26 mouse cellular contexts compared by ENCODE assay signal in the genomic region with DNA sequence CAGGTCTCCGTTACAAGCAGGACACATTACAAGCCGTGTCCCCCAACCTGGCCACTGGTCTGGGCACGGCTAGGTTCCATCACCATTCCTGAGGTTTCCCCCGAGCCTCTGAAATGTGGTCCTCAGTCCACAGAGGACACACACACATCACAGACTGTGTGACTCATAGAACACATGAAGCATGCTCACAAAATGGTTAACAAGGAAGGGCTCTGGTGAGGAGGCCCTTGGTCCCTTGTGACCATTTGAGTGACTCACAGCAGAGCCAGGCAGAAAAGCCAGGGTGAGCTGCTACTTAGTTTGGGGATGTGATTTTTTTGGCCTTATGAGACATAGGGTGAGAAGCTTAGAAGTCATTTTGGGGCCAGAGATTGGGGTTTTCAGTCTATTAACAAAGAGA. TPM values are rescaled to one million over a fixed set of nuclear protein-coding genes. Genes with fewer than 3 reads are reported as not detected.
DNase-seq lines count a peak whose midpoint lies in the region; ATAC-seq and TF ChIP-seq lines count a peak whose summit lies in the region.
"Had no signal": no experiment of that assay in that cellular context is flagged by ENCODE, and none has a peak within 500 bp of the region (broad histone marks: within the 10 kb centered on the region; RNA-seq: fewer than 3 reads in every experiment).

No protein-coding gene starts in this region.

- dilution Hi-C loops in CH12.LX (cut with MboI; ENCODE audit: extremely low pct_ligation_motif_present, extremely low pct_unique_long_range_greater_than_20kb, low sequenced_read_pairs): no loop called here

- in situ Hi-C loops in CH12.LX (cut with MboI; ENCODE audit: low pct_ligation_motif_present, low pct_unique_long_range_greater_than_20kb, low sequenced_read_pairs): no loop called here
- in situ Hi-C loops in Patski (cut with MboI; ENCODE audit: low pct_unique_long_range_greater_than_20kb): no loop called here

- peaks cover 2 to 24% of the 10 kb centered on the region in 2 experiments; a peak in 2 of 4 replicates for H3K4me1 ChIP-seq in CH12.LX (ENCODE audit: control insufficient read depth in 1 of 2, insufficient read depth in 2 of 2)
- H3K4me1 ChIP-seq in forebrain, embryonic 13.5 days: peaks cover 16% of the 10 kb centered on the region

- no peak for TF ChIP-seq RAD21 in CH12.LX (IDR thresholded peaks at IDR 0.05; ENCODE audit: low read depth, low read length)

- H3K27me3 ChIP-seq in CH12.LX (replicated peaks): no peaks in the 10 kb centered on the region
- no peaks in the 10 kb centered on the region for H3K27me3 ChIP-seq in Patski
- peaks cover 64% of the 10 kb centered on the region for H3K27me3 ChIP-seq in forebrain, embryonic 13.5 days
- H3K27me3 ChIP-seq: embryonic facial prominence, embryonic 12.5 days; heart, embryonic 15.5 days had no signal

- DNase-seq in adrenal gland, postnatal 14 days: peak; percentile 18
- DNase-seq in adrenal gland, adult 8-10 months: no peak
- DNase-seq in CH12.LX (ENCODE audit: extremely low read depth) (peak; percentile 38), Patski (ENCODE audit: low read depth, low spot score) (peak; percentile 47)
- no peak for DNase-seq in neural tube, embryonic 10.5 days (ENCODE audit: extremely low spot score, low spot score)
- DNase-seq: adrenal gland, postnatal 25 days; cerebellum, adult 2 months; cerebellum, postnatal 10 days; gastrocnemius, postnatal 36 days; heart, adult 2 months; heart, postnatal 14 days; kidney, adult 2 months had no signal

- H3K9ac ChIP-seq in CH12.LX (ENCODE audit: insufficient read depth, low read depth): no peak overlapping the region
- H3K9ac ChIP-seq in forebrain, embryonic 13.5 days: no peak overlapping the region
- H3K9ac ChIP-seq: embryonic facial prominence, embryonic 12.5 days; heart, embryonic 15.5 days; hindbrain, embryonic 13.5 days had no signal

- ATAC-seq in Patski: peak; percentile 93
- no peak for ATAC-seq in inflammation-experienced regulatory T-cells, adult 6 months
- ATAC-seq in forebrain, embryonic 13.5 days: no peak
- ATAC-seq: CD4-positive, CD25-positive, alpha-beta regulatory T cell, adult 4 months; forebrain, embryonic 14.5 days; hindbrain, postnatal 0 days; intestine, embryonic 16.5 days had no signal

- no peak overlapping the region for H3K4me3 ChIP-seq in CH12.LX (replicated peaks in 1 of 3; ENCODE audit: low read depth in 2 of 3, low read length in 2 of 3, poor library complexity in 1 of 3)
- H3K4me3 ChIP-seq in forebrain, embryonic 13.5 days: no peak overlapping the region
- H3K4me3 ChIP-seq: embryonic facial prominence, embryonic 12.5 days; heart, adult 2 months; heart, embryonic 15.5 days; hindbrain, embryonic 13.5 days had no signal

- H3K9me3 ChIP-seq in CH12.LX (replicated peaks; ENCODE audit: low read length): peaks cover under 1% of the 10 kb centered on the region
- H3K9me3 ChIP-seq in forebrain, embryonic 13.5 days (replicated peaks): peaks cover under 1% of the 10 kb centered on the region; the same call in 1 of the 2 replicates
- H3K9me3 ChIP-seq: embryonic facial prominence, embryonic 12.5 days; heart, embryonic 15.5 days had no signal

- no peak for TF ChIP-seq EP300 in CH12.LX (IDR thresholded peaks at IDR 0.05; ENCODE audit: low read length)

- TF ChIP-seq POLR2A in CH12.LX (IDR thresholded peaks at IDR 0.05; ENCODE audit: low read depth, low read length): no peak

- H3K79me2 ChIP-seq in CH12.LX (replicated peaks; ENCODE audit: control insufficient read depth, extremely low read depth, insufficient read depth, poor library complexity, severe bottlenecking): no peaks in the 10 kb centered on the region

- TF ChIP-seq CTCF in CH12.LX (conservative IDR thresholded peaks at IDR 0.05 in 1 of 2, IDR thresholded peaks at IDR 0.05 in 1 of 2; ENCODE audit: low read depth in 2 of 2, low read length in 2 of 2) (no peak), Patski (IDR thresholded peaks at IDR 0.05) (no peak)

- no peak overlapping the region for H3K27ac ChIP-seq in CH12.LX (ENCODE audit: insufficient read depth, low read depth)
- H3K27ac ChIP-seq in forebrain, embryonic 13.5 days: no peak overlapping the region
- H3K27ac ChIP-seq: embryonic facial prominence, embryonic 12.5 days; heart, adult 2 months; heart, embryonic 15.5 days; hindbrain, embryonic 13.5 days; hindbrain, postnatal 0 days had no signal

- POLR2A ChIA-PET in Patski (lab: Charles Lee): interaction anchor here (0.7 kb wide), 1 partner anchor 22 kb away, joined by 3 read pairs; no protein-coding TSS in a partner anchor

- no peak overlapping the region for H3K4me2 ChIP-seq in CH12.LX (ENCODE audit: insufficient read depth, low read depth, poor library complexity, severe bottlenecking)
- H3K4me2 ChIP-seq in forebrain, embryonic 13.5 days: no peak overlapping the region
- H3K4me2 ChIP-seq: embryonic facial prominence, embryonic 12.5 days; heart, embryonic 11.5 days; heart, embryonic 15.5 days; hindbrain, embryonic 13.5 days had no signal

- 93% methylated on average over 4 of the region's 4 CpGs for WGBS in forebrain, embryonic 13.5 days

- CTCF ChIA-PET in Patski (lab: Charles Lee): no interaction called here

- H3K36me3 ChIP-seq in CH12.LX (replicated peaks in 1 of 2; ENCODE audit: control insufficient read depth in 1 of 2, insufficient read depth in 1 of 2, low read length in 1 of 2): no peaks in the 10 kb centered on the region
- H3K36me3 ChIP-seq in forebrain, embryonic 13.5 days (ENCODE audit: poor library complexity, severe bottlenecking): no peaks in the 10 kb centered on the region
- H3K36me3 ChIP-seq: embryonic facial prominence, embryonic 12.5 days; heart, embryonic 15.5 days; hindbrain, embryonic 13.5 days had no signal

TF ChIP-seq in CH12.LX, 34 proteins besides CTCF, POLR2A, EP300 and RAD21:
- TF ChIP-seq IRF4 (IDR thresholded peaks at IDR 0.05; ENCODE audit: low read depth, low read length): no peak
- TF ChIP-seq MYC (IDR thresholded peaks at IDR 0.05; ENCODE audit: low read depth, low read length): no peak
- no peak for TF ChIP-seq MAX (IDR thresholded peaks at IDR 0.05; ENCODE audit: low read length)

RNA-seq across cellular contexts. Expression of a gene that starts 55.1 kb away (rescaled TPM):
- total RNA-seq in adrenal gland, postnatal 14 days (2021): 137 and 144 TPM in 2 replicates
- 100 to 1,000 TPM in 2 of 4 experiments, 10 to 100 TPM in 2; 96.7 to 117 (median 108) TPM for total RNA-seq in adrenal gland, adult 8-10 months (2022)
- total RNA-seq in CH12.LX (2012; rRNA removed) (293 and 334 TPM in 2 replicates), CH12.LX (2014; rRNA removed) (354 and 381 TPM in 2 replicates)
- polyA plus RNA-seq in CH12.LX (2012; ENCODE audit: insufficient read length, low read depth) (300 and 322 TPM in 2 replicates), Patski (2021) (168 TPM)
- polyA plus RNA-seq in inflammation-experienced regulatory T-cells, adult 6 months (2017; shearing (Covaris generic)): 100 to 1,000 TPM; 137 to 194 (median 168) TPM
- polyA plus RNA-seq in forebrain, embryonic 13.5 days (2015; fragmentation: Nextera tagmentation; extraction: Ambion mirVana): 105 and 118 TPM in 2 replicates

RNA-seq across cellular contexts. Expression of a gene that starts 55.5 kb away (rescaled TPM):
- 18.5 and 18.8 TPM in 2 replicates for total RNA-seq in adrenal gland, postnatal 14 days (2021)
- 10 to 100 TPM; 10.1 to 14.4 (median 12.9) TPM for total RNA-seq in adrenal gland, adult 8-10 months (2022)
- total RNA-seq in CH12.LX (2012; rRNA removed): 25.6 and 30.1 TPM in 2 replicates
- 19.4 and 20.3 TPM in 2 replicates for total RNA-seq in CH12.LX (2014; rRNA removed)
- polyA plus RNA-seq in CH12.LX (2012; ENCODE audit: insufficient read length, low read depth): 18.8 and 22.9 TPM in 2 replicates
- polyA plus RNA-seq in Patski (2021): 15.4 TPM
- 10 to 100 TPM; 21.4 to 30.5 (median 28.0) TPM for polyA plus RNA-seq in inflammation-experienced regulatory T-cells, adult 6 months (2017; shearing (Covaris generic))
- polyA plus RNA-seq in forebrain, embryonic 13.5 days (2015; fragmentation: Nextera tagmentation; extraction: Ambion mirVana): 4.7 and 5.6 TPM in 2 replicates

RNA-seq across cellular contexts. Expression of a gene that starts 56.6 kb away (rescaled TPM):
- total RNA-seq in adrenal gland, postnatal 14 days (2021): not detected in 2 replicates
- total RNA-seq in adrenal gland, adult 8-10 months (2022): not detected
- not detected in 2 replicates for total RNA-seq in CH12.LX (2012; rRNA removed)
- total RNA-seq in CH12.LX (2014; rRNA removed): not detected in 2 replicates
- polyA plus RNA-seq in CH12.LX (2012; ENCODE audit: insufficient read length, low read depth): not detected in 2 replicates
- polyA plus RNA-seq in Patski (2021): not detected
- polyA plus RNA-seq in inflammation-experienced regulatory T-cells, adult 6 months (2017; shearing (Covaris generic)): not detected
- 4.0 and 4.7 TPM in 2 replicates for polyA plus RNA-seq in forebrain, embryonic 13.5 days (2015; fragmentation: Nextera tagmentation; extraction: Ambion mirVana)
- total RNA-seq: adrenal gland, postnatal 25 days; common myeloid progenitor, adult 5-6 weeks; gastrocnemius, adult 8-10 months; gastrocnemius, postnatal 36 days; heart, adult 2 months; heart, postnatal 14 days; hematopoietic stem cell, adult 5-6 weeks; MEL had no signal
- polyA plus RNA-seq: CD4-positive, CD25-positive, alpha-beta regulatory T cell, adult 4 months; heart, adult 2 months; heart, embryonic 11.5 days; heart, embryonic 15.5 days; intestine, embryonic 16.5 days; kidney, adult 2 months had no signal

Comparison
In these comparisons a context has a peak if more than half of its experiments do, and no peak if none do; other contexts are left out.
1. DNase-seq: peak in adrenal gland, postnatal 14 days (single experiment), CH12.LX (single experiment) and Patski (single experiment); none in adrenal gland, adult 8-10 months (single experiment) and neural tube, embryonic 10.5 days (single experiment).